Mouse (Mus musculus) adrenal gland, adult (tissue): ENCODE measurements around the gene Trdmt1.
A peak's percentile ranks its signal among the peaks of the same experiment; 100 is the strongest.

Source experiments
- DNase-seq, 2 experiments: peaks; one replicate each; pipeline ENCODE4 v3.0.0; 2022 to 2023; ENCODE audit warnings: low spot score in 1 of 2; ENCODE audit not compliant: inconsistent age in 2 of 2

Gene Trdmt1

DNA sequence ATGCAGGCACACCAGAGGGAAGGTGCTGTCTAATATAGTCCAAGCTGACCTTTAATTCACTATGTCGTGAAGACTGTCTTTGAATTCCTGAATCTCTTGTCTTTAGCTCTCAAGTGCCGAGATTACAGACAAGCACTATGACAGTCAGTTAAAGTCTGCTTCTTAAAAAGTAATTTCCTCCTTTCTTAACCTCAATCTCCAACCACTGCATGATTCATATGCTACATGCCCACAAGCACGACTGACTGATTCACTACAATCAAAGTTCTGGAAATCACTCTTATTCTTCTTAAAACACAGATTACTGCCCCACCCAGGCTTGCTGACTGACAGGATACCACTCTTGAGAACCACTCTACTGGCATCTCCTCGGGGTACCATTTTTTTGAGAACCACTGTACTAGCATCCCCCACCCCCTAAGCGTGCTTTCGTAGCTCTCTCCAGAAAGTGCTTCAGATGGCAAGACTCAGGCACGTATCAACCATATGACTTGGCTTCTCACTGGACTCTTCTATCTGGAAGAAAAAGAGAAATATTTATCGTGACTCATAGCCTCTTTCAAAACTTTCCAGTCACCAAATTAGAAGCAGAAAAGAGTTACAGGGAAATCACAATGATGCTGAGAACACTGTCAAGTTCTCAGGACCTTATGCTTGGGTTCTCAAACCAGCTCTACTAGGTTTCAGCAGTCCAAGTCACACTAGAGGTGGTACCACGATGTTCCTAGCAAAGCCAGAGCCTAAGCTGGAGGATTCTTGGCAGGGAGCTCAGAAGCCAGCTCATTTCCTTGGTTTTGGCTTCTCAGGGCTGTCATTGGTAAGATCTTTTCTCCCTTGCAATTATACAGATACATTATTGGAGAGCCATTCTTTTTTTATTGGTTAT is 12.9 kb upstream of the Trdmt1 start:
- DNase-seq: no peak

DNA sequence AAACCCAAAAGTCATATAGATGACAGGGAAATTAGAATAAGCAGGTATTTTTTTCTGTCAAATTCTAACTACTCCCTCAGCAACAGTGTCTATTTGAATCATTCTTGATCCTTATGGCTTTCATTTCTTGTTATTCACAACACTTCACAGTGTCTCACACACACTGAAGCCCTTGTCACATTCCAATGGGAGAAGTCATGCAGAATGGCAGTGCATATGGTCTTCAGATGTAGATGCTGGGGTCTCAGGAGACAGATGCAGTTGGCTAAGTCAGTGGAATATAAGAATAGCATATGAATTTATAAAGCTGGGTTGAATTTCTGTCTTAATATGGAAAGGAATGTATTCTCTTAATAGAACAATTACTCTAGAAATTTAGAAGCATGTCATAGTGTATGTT is 11.8 kb upstream of the Trdmt1 start:
- DNase-seq: no peak

- DNase-seq: no peak
These were observed 9.5 kb upstream of the Trdmt1 start for GRCm38 (mm10) chr2:13553966-13554365.

DNA sequence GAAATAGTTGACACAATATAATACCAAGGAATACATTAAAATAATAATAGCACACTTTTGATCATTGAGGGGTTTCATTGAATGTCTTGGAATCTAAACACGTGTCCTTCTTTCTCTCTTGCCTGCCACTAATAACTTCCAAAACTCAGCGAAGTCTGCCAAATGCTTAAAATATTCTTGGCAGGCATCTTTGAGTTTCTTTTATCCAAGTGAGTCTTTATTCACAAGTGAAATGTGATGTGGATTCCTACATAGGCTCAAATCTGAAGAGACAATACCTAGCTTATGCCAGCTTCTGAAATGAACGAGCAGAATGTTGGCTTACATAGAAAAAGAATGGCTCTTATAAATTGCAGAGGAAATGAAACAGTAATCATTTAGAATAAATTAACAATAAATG is 4.3 kb upstream of the Trdmt1 start:
- no peak for DNase-seq

DNA sequence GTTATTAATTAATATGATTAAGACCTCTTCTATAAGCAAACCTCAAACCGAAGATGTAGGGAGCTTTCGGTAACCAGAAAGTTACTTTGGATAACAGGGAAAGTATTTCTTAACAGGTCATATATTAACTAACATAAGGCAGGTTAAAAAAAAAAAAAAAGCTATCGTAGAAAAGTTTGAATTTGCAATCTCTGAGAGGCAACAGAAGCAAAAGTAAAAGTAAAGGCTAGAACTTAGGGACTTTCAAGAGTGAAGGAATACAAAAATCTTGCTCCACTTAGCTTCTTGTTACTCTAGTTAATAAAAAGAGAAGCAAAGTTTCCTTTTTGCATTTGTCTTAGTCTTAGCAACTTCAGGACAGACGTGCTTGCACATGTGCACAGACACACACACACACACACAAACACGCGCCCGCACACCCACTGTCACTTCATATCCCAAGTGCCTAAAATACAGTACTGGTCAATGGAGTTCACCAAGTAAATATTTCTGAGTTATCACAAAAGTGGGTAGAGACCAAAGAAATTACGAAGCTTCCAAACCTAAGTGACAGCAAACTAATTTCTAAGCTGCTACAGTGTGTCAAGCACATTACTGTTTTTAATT is 846 bp downstream of the Trdmt1 start:
- no peak for DNase-seq

- no peak for DNase-seq
These were observed 4.6 kb downstream of the Trdmt1 start for GRCm38 (mm10) chr2:13539860-13540259.

- DNase-seq: no peak
These were observed 5.6 kb downstream of the Trdmt1 start for GRCm38 (mm10) chr2:13538704-13539377.

- DNase-seq: no peak
These were observed 6.2 kb downstream of the Trdmt1 start for GRCm38 (mm10) chr2:13538258-13538657.

GRCm38 (mm10) chr2:13537733-13538132 is 6.7 kb downstream of the Trdmt1 start:
- DNase-seq: no peak

DNA sequence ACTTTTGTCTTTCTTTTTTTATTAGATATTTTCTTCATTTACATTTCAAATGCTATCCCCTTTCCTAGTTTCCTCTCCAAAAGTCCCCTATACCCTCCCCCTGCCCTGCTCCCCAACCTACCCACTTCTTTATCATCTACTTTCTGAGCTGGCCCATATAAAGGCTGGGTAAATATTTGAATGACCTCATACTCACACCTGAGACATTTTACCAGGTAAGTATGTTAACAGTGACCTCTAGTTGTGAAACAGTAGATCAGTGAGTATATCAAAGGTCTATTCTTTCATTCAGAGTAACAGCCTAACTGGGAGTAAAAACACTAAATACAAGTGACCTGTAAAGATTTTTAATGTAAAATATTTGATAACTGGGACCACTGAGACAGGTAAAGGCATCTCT is 7.7 kb downstream of the Trdmt1 start:
- DNase-seq: no peak

DNA sequence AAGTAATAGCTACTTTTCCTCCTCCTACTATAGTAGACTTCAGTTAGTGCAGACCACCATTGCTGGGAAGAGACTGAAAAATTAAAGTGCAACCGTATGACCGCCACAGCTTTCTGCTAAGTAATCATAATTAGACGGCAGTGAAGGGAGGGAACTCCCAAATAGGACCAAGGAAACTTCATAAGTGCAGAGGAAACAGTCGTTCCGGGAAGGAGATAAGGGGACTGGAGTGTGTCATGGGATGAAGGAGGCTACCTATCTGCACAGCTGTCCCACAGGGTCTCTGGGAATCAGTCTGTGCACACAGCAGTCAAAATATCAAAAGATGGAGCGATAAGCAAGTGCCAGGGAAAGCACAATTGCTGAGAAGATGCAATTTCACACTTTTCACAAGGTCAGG is 13.8 kb downstream of the Trdmt1 start:
- no peak for DNase-seq

DNA sequence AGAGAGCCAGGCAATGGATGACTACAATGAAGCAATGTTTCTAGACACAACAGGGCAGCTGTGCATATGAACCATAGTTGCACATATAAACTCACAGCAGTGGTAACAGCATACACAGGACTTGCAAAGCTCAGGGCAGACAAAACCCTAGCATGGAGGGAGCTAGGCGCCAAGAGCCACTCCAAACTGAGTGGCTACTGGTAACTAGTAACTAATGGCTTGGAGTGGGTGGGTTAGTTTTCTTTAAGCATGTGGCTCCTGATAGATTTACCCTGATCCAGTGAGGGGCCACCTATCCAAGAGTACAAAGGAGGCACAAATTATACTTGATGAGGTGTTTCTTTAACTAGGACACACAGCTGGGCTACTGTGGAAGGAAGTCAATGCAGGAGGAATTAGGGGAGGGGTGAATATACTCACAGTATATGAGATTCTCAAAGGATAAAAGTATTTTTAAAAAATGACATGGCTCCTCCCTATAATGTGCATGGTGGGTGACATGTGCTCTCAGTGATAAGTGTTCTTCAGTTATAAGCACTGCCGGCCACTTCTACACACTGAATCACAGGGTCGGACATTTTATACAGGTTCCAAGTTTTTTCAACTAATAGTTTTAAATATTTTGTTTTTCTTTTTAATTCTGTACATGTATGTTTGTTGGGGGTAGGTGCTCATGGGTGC is 15.1 kb downstream of the Trdmt1 start:
- no peak for DNase-seq

DNA sequence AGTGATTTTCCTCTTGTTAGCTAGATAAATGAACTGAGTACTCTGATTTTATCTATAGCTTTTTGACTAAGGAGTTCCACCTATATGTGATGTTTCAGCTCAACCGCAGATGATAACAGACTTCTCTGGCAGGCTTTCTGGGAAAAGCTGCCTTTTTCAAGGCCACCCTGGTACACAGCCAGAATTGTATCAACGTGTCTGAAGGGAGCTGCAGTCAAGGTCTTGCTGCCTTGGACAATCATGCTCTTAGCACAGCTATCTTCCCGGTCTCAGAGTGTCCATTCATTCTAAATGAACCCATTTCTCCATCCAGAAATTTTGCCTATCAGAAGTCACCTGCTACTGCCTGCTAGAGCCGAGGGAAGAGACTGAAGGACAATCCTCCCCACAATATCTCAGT is 16.9 kb downstream of the Trdmt1 start:
- peak; percentile 73 to 91 for DNase-seq

DNA sequence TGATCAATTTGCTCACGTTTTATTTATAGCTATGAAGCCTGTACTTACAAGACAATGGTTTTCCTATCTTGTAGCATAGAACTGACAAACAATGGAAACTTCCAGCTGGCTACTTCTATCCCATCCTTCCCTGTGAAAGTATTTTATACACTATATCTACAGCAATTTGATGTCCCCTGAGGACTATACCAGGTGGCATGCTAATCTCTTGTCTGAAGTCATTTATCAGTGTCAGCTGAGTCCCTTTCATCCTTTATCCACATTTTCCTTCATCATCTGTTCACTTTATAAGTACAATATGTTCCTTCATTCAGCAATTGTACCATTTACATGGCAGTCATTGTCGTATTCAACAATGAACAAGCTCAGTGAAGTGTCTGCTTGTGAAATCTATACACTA is 17.3 kb downstream of the Trdmt1 start:
- DNase-seq: no peak

GRCm38 (mm10) chr2:13526205-13526604 is 18.3 kb downstream of the Trdmt1 start:
- DNase-seq: no peak

DNA sequence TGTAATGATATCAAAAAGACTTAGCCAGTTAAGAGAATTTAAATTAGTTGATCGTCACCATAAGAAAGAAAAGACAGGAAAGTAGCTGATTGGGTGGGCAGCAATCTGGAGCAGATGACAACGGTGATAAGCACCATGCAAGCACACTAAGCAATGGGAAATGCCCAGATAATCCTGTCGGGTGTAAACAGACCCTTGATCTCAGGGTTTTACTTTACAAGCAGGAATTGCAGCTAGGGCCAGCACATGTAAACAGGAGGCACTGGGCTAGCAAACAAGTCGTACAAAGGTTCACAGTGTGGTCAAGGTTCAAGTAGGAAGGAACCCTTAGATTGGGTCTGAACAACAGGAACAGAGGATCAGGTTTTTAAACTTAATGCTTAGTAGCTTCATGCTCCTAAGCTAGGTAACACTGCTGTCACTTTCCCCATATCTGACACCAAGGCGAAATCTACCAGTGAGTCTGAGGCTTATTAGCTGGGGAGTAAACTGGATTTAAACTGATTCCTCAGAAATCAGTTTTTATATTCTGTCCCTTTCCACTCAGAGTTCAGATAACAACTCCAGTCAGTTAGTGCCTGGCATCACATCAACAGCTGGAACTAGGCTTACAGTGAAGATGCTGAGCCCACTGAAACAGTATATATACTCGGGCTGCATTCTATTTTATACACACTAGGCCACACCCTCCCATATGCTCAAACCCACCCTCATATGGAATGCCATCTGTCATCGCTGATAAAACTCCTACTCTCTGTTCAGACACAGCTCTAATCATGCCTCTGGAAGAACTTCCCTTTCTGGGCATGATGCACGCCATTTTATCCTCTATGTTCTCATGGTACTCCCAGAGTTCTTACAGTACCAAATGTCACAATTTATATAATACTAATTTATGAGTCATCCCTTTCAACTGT is 20.7 kb downstream of the Trdmt1 start:
- DNase-seq: no peak

DNA sequence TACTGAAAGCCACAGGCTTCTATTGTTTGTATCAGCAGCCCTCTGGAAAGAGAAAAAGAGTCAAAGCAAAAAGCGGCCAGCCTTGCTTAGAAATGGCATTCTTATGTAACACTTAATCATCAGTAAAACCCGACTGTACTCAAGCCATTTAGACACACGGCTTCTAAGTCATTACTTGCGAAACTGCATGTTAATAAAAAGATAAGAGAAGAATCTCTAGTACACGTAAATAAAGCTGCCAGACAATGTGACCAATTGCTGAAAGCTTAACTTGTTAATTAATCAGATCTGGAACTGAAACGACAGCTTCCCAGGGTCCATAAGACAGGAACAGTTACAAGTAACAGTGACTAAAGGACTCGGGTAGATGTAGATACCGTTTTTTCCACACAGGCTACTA is 22.4 kb downstream of the Trdmt1 start:
- DNase-seq: peak in 1 of 2 experiments; percentile 71

DNA sequence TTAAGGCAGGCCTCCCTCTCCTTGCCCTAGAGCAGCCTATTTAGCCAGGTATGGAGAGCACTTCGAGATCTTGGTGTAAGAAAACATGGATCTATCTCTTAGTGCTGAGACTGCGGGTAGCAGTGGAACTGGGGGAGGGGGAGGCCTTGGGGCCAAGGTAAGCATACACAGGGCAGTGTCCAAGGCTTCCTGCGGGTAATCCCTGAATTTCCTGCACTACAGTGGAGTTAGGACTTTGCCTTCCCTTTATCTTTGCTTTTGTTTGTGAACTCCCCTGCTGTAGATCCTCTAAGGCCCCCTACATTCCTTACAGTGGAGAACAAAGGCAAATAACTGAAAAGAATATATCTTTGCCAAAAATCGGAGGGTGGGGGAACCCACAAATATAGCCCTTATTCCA is 29.5 kb downstream of the Trdmt1 start:
- no peak for DNase-seq

DNA sequence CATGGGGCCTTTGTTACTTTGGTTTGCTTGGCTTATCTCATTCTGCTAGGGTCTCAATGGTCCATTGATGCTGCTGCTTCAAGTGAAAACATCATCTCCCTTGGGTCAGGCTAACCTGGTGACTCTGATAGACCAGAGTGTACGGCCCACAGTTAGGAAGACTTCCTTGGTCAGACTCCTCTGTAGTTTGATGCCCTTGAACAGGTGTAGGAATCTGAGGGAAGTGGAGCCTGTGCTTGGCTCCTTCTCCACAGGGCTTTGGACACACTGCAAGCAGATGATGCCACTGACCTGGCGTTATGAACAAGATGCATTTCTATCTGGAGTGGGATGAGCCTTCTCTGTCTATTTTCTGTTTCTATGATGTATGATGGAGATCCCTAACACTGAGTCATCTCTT is 41.8 kb downstream of the Trdmt1 start:
- no peak for DNase-seq

DNA sequence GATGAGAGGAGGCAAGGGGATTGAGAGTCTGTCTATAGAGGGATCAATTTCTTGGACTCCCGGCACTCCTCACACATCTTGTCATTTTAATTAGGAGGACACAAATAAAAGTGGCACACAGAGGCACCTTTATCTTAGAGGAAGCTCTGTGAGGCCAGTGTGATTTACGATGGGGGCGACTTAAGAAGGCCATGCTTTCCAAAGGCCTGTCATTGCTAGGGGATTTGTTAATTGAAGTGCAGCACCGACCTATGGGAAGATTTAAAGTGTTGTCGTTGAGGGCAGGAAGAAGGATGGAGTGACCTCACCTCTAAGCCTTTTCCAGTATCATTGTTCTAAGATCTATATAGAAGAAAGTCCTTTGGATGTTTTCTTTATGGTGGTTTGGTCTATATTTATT is 42.9 kb downstream of the Trdmt1 start:
- no peak for DNase-seq
